Mouse (Mus musculus): Measurements from ENCODE around the gene Aspscr1.

- TF ChIP-seq GATA1 (IDR thresholded peaks at IDR 0.05; ENCODE audit: low read length), result no peak
- TF ChIP-seq TAL1 (IDR thresholded peaks at IDR 0.05; ENCODE audit: low read length), result no peak
Observed at GRCm38 (mm10) chr11:120632559-120633519, 39.9 kb upstream of the Aspscr1 start.

Data from erythroblast, embryonic 14.5 days (primary cell).